Mouse (Mus musculus) gastrocnemius, postnatal 4 days (tissue): ENCODE measurements around the gene Ifit1bl1. TPM values are rescaled to one million over a fixed set of nuclear protein-coding genes. Genes with fewer than 3 reads are reported as not detected.
"Not testable (repeated sequence)": the region's sequence is repeated elsewhere in the genome, so short reads cannot be mapped to it uniquely, and the experiment has no call there.

ENCODE experiments used
- DNase-seq, 2 experiments: peaks; one replicate each; pipeline ENCODE4 v3.0.0; 2021 to 2022; ENCODE audit warnings: low spot score in 2 of 2, mixed read lengths in 2 of 2
- total RNA-seq, 2 experiments: library from RNA; stranded (reverse); gene quantifications; 2 replicates each; pipeline ENCODE4 v1.2.3; 2021

Gene Ifit1bl1
- total RNA-seq, 2 experiments from 2014 or later = 0.44 TPM; not detected in 1

- no peak for DNase-seq
Measured at GRCm38 (mm10) chr19:34588959-34589358, 12.8 kb downstream of the Ifit1bl1 start.

GRCm38 (mm10) chr19:34587898-34588692 lies 13.7 kb downstream of the Ifit1bl1 start:
- not testable (repeated sequence) for DNase-seq

- DNase-seq = not testable (repeated sequence)
Measured at GRCm38 (mm10) chr19:34585740-34586458, 15.9 kb downstream of the Ifit1bl1 start.

DNA sequence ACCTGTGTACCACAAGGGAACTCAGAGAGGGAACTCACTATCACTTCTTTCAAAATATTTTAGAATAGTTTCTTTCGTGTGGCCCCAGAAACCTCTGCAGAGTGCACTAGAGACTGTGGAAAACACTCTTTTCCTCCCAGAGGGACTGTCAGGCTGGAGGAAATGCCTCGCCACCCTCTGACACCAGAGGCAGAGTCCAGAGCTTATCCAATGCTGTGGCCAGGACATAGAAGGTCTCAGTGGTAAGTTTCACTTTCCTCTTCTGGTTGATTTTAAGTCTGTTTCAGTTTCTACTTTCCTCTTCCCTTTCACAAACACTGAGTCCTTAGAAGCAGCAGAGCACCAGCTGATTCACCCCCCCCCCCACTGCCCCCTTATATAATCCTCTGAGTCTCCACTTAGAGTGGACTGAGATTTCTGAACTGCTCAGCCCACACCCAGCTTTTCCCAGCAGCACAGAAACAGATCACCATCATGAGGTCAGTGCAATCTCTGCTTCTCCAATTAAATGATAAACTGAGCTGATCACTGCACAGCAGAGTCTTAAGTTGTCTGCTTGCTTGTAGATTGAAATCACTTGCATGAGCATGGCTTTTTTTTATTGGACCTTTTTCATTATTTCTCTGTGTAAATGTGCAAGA lies 18.5 kb downstream of the Ifit1bl1 start, which contains the start of gene Ifit3:
TSS of gene Ifit3 (plus strand) at position 406 of the 641 bp plus-strand sequence.
- DNase-seq = not testable (repeated sequence)

GRCm38 (mm10) chr19:34582696-34583095 lies 19.1 kb downstream of the Ifit1bl1 start:
- DNase-seq = not testable (repeated sequence)

DNA sequence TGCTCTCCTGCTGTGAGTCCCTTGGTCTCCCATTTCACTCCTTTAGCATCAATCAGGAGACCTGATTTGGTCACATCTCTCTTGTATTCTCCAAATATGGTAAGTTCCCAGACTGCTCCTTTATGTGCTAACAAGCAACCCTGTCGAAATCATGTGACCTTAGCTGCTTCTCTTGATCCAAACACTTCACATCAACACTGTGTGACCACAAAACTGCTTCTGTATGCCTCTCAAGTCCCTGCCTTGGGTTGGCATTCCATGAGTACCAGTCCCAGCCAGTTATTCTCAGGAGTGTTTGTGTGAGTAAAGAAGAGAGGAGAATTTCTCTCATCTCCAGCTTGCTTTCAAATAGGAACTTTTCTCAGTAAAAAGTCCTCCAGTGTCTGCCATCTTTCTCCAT lies 24.6 kb downstream of the Ifit1bl1 start:
- no peak for DNase-seq

- DNase-seq = no peak
Measured at GRCm38 (mm10) chr19:34573650-34574049, 28.1 kb downstream of the Ifit1bl1 start.

- no peak for DNase-seq
Measured at GRCm38 (mm10) chr19:34571080-34571479, 30.7 kb downstream of the Ifit1bl1 start.

DNA sequence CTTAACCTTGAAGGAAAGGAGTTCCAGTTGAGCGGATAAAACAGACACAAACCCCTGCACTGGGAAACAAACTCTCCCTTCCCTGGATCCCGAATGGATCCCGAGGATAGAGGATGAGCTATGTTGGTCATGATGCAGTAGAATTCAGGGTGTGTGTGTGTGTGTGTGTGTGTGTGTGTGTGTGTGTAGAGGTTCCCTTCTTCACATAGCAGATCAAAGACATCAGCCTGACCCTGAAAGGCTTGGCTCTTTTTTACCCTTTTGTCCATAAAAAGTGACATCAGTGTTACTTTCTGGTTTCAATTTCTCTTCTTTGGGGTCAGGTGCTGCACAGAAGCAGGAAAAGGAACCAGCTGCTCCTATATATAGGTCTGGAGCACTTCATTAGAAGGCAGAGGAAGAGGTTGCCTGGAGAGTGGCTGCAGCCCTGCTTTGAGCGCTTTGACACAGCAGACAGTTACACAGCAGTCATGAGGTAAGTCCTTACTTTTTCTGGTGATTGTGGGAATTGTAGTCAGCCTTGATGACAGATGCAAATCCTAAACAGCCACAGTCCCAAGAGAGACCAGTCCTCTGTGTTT lies 31.8 kb downstream of the Ifit1bl1 start:
- no peak for DNase-seq

DNA sequence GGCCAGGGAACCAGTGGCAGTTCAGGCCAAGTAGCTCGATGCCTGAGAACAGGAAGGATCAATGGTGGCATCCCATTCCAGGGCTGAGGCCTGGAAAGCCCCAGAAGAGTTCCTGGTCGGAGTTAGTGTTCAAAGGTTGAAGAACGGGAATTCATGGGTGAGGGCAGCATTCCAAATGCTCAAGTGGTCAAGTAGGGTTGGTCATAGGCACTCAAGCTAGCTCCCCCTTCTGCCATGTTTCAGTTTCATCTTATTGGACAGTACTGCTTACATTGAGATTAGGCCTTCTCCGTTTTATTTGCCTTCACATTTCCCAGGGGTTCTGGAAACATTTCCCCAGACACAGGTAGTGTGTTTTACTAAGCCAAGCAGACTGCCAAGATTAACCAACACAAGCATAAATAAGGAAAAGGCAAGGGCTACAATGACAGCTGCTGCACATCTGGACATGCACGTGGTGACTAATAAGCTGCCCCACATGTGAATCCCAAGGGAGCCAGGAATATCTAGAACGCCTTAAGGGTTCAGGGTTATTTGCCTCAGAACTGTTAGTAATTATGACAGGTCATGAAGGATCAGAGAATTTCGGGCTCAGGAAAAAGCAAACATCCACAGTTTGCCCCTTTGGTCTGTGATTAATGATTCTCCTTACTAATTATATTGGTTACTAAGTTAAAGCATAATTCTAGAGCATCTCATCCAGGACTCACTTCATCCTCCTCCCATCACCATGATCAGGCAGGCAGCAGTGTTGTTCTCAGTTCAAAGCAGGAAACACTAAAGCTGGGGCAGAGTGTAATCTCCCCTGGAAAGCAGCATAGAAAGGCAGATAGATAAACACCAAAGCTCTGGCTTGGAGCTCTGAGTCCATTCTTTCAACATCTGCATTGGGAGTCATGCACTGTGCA lies 32.5 kb downstream of the Ifit1bl1 start:
- no peak for DNase-seq

GRCm38 (mm10) chr19:34566178-34566784 lies 35.5 kb downstream of the Ifit1bl1 start:
- DNase-seq = no peak

- no peak for DNase-seq
Measured at GRCm38 (mm10) chr19:34562556-34562955, 39.2 kb downstream of the Ifit1bl1 start.

DNA sequence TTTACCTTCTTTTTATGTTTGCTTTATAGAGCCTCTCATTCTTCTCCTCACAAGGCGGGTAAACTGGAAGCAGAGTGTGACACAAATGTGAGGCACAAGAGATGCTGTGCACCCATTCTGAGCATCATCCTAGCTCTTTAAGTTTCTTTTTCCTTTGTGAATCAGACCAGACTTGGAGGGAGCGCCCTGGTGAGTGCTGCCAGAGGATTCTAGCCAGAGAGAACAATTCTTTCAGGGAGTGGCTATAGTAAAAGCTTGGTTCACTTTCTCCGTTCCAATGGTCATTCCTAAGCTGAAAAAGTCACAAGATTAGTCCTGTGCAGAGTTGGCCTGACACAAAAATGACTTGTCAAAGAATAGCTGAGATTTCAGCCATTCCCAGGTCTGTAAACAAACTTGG lies 45.1 kb downstream of the Ifit1bl1 start:
- DNase-seq = peak in 1 of 2 experiments; percentile 43

- DNase-seq = no peak
Measured at GRCm38 (mm10) chr19:34554061-34554460, 47.7 kb downstream of the Ifit1bl1 start.

DNA sequence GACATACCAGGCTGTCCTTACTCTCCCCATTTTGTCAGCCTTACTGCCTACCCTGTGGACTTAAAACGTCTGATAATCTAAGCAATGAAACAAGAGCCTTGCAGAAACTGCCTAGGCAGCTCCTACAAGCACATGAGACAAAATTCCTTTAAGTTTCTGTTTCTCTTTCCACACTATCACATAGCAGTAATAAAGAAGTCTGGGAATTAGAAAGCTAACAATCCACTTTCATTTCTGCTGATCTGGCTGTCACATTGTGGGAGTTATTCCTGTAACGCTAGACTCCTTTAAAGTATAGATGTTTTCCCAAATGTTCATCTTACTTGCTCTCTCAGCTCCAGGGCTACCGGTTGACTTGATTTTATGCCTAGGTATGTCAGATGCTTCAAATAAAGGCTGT lies 48.2 kb downstream of the Ifit1bl1 start:
- DNase-seq = no peak

GRCm38 (mm10) chr19:34553021-34553420 lies 48.7 kb downstream of the Ifit1bl1 start:
- no peak for DNase-seq

DNA sequence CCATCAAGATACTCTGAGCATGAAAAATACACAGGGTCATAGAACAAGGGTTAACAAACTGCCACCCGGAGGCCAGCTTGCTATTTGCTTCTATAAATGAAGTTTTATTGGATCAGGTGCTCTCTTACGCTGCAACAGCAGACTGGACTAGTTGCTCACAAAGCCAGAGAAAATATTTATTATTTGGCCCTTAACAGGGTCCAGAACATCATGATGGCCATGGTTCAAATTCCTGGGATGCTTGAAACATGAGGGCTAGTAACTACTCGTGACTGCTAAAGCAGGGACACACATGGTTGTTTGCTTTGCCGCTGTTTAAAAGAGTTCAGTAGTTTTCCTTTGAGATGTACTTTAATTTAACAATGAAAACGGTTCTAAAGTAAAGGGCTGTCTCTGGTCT lies 49.8 kb downstream of the Ifit1bl1 start:
- peak in 1 of 2 experiments; percentile 26 for DNase-seq

GRCm38 (mm10) chr19:34550534-34551223 lies 51.1 kb downstream of the Ifit1bl1 start, which contains the start of gene Ifit2:
Ifit2 (plus strand) TSS chr19:34550694.
- peak; percentile 30 to 71 for DNase-seq

GRCm38 (mm10) chr19:34550205-34550533 lies 51.6 kb downstream of the Ifit1bl1 start:
- no peak for DNase-seq
